Mouse (Mus musculus) stomach, postnatal 0 days (tissue): Measurements from ENCODE around the gene Samd11.

Experiments
- CTCF ChIP-seq: IDR thresholded peaks from 2 replicates; pipeline ENCODE4 v1.5.1; 2016; ENCODE audit warnings: antibody characterized with exemption, low read depth, mild to moderate bottlenecking, moderate library complexity
- EP300 ChIP-seq: optimal IDR thresholded peaks from 2 replicates; pipeline ENCODE3; 2016; ENCODE audit warnings: antibody characterized with exemption

GRCm38 (mm10) chr4:156227752-156228392 is 27.6 kb downstream of the Samd11 start:
- TF ChIP-seq CTCF: no peak
- TF ChIP-seq EP300: no peak
